Mouse (Mus musculus): ENCODE data around the gene Rmnd1.
"Not testable (repeated sequence)": the region's sequence is repeated elsewhere in the genome, so short reads cannot be mapped to it uniquely, and the experiment has no call there.

Gene Rmnd1

GRCm38 (mm10) chr10:4432123-4432931, at the start of gene Rmnd1, which contains the start of gene Armt1:
Gene Rmnd1 (minus strand): TSS chr10:4432388.
Gene Armt1 (plus strand): TSS chr10:4432467.
- DNase-seq (ENCODE audit: low spot score): peak; percentile 94

GRCm38 (mm10) chr10:4481695-4482094, 49.5 kb upstream of the Rmnd1 start:
- DNase-seq (ENCODE audit: low spot score): peak; percentile 15

- DNase-seq (ENCODE audit: low spot score): no peak
Measured at GRCm38 (mm10) chr10:4480929-4481328, 48.7 kb upstream of the Rmnd1 start.

GRCm38 (mm10) chr10:4476604-4477003, 44.4 kb upstream of the Rmnd1 start:
- DNase-seq (ENCODE audit: low spot score): no peak

- DNase-seq (ENCODE audit: low spot score): no peak
Measured at GRCm38 (mm10) chr10:4475431-4475830, 43.2 kb upstream of the Rmnd1 start.

- DNase-seq (ENCODE audit: low spot score): no peak
Measured at GRCm38 (mm10) chr10:4473591-4473993, 41.4 kb upstream of the Rmnd1 start.

- DNase-seq (ENCODE audit: low spot score): no peak
Measured at GRCm38 (mm10) chr10:4469406-4469805, 37.2 kb upstream of the Rmnd1 start.

GRCm38 (mm10) chr10:4465799-4466198, 33.6 kb upstream of the Rmnd1 start:
- no peak for DNase-seq (ENCODE audit: low spot score)

GRCm38 (mm10) chr10:4460201-4460600, 28.0 kb upstream of the Rmnd1 start:
- DNase-seq (ENCODE audit: low spot score): no peak

- no peak for DNase-seq (ENCODE audit: low spot score)
Measured at GRCm38 (mm10) chr10:4456409-4456808, 24.2 kb upstream of the Rmnd1 start.

- DNase-seq (ENCODE audit: low spot score): no peak
Measured at GRCm38 (mm10) chr10:4435416-4435815, 3.2 kb upstream of the Rmnd1 start.

GRCm38 (mm10) chr10:4433871-4434270, 1.7 kb upstream of the Rmnd1 start:
- not testable (repeated sequence) for DNase-seq (ENCODE audit: low spot score)

- DNase-seq (ENCODE audit: low spot score): no peak
Measured at GRCm38 (mm10) chr10:4432996-4433755, 988 bp upstream of the Rmnd1 start.

GRCm38 (mm10) chr10:4431746-4432122, 454 bp downstream of the Rmnd1 start:
- no peak for DNase-seq (ENCODE audit: low spot score)

GRCm38 (mm10) chr10:4430826-4431225, 1.4 kb downstream of the Rmnd1 start:
- DNase-seq (ENCODE audit: low spot score): no peak

GRCm38 (mm10) chr10:4430399-4430798, 1.8 kb downstream of the Rmnd1 start:
- DNase-seq (ENCODE audit: low spot score): no peak

- DNase-seq (ENCODE audit: low spot score): peak; percentile 25
Measured at GRCm38 (mm10) chr10:4425245-4425644, 6.9 kb downstream of the Rmnd1 start.

- no peak for DNase-seq (ENCODE audit: low spot score)
Measured at GRCm38 (mm10) chr10:4407191-4407590, 25.0 kb downstream of the Rmnd1 start.

- no peak for DNase-seq (ENCODE audit: low spot score)
Measured at GRCm38 (mm10) chr10:4405511-4405910, 26.7 kb downstream of the Rmnd1 start.

- no peak for DNase-seq (ENCODE audit: low spot score)
Measured at GRCm38 (mm10) chr10:4404895-4405491, 27.2 kb downstream of the Rmnd1 start.

GRCm38 (mm10) chr10:4398058-4398457, 34.1 kb downstream of the Rmnd1 start:
- no peak for DNase-seq (ENCODE audit: low spot score)

- DNase-seq (ENCODE audit: low spot score): no peak
Measured at GRCm38 (mm10) chr10:4395321-4395720, 36.9 kb downstream of the Rmnd1 start.

- DNase-seq (ENCODE audit: low spot score): no peak
Measured at GRCm38 (mm10) chr10:4391851-4392250, 40.3 kb downstream of the Rmnd1 start.
